Mouse (Mus musculus): ENCODE measurements around the gene Pklr. TPM values are rescaled to one million over a fixed set of nuclear protein-coding genes. Genes with fewer than 3 reads are reported as not detected.

Gene Pklr
- polyA plus RNA-seq, 1 experiment from 2014 or later, result 0.30 TPM

- Histone ChIP-seq H3K4me3 (peak within 1 kb of the TSS; percentile 71), H3K27ac (peak within 1 kb of the TSS; percentile 84), H3K4me1 (replicated peaks) (peaks cover 21% of the 10 kb centered on the region), H3K9ac (peak within 1 kb of the TSS; percentile 82), H3K4me2 (peak within 1 kb of the TSS; percentile 81), H3K9me3 (no peaks in the 10 kb centered on the region), H3K27me3 (no peaks in the 10 kb centered on the region), H3K36me3 (peaks cover 76% of the 10 kb centered on the region)
- WGBS, result under 1% methylated on average over 43 of the region's 43 CpGs
- ATAC-seq (ENCODE audit: low FRiP score), result peak; percentile 96
These were observed 41.5 kb downstream of the Pklr start, which contains the start of gene Scamp3 for GRCm38 (mm10) chr3:89177242-89178106. Gene Scamp3 (plus strand): TSS chr3:89177473.

GRCm38 (mm10) chr3:89178107-89178385 lies 42.1 kb downstream of the Pklr start:
- no peaks in the 10 kb centered on the region for H3K27me3 ChIP-seq
- no peaks in the 10 kb centered on the region for H3K9me3 ChIP-seq
- peak overlapping the region; percentile 71 for H3K4me3 ChIP-seq
- 10% methylated on average over 6 of the region's 6 CpGs for WGBS
- H3K9ac ChIP-seq, result peak overlapping the region; percentile 82
- H3K4me1 ChIP-seq (replicated peaks), result peaks cover 25% of the 10 kb centered on the region
- H3K4me2 ChIP-seq, result peak overlapping the region; percentile 81
- ATAC-seq (ENCODE audit: low FRiP score), result no peak
- peaks cover 71% of the 10 kb centered on the region for H3K36me3 ChIP-seq
- peak overlapping the region; percentile 84 for H3K27ac ChIP-seq

- peaks cover 61% of the 10 kb centered on the region for H3K36me3 ChIP-seq
- no peaks in the 10 kb centered on the region for H3K27me3 ChIP-seq
- peak overlapping the region; percentile 81; the same call in 1 of the 2 replicates for H3K4me2 ChIP-seq
- peaks cover 34% of the 10 kb centered on the region for H3K4me1 ChIP-seq (replicated peaks)
- peak overlapping the region; percentile 71; the same call in 1 of the 2 replicates for H3K4me3 ChIP-seq
- no peaks in the 10 kb centered on the region for H3K9me3 ChIP-seq
- no peak overlapping the region for H3K9ac ChIP-seq
- ATAC-seq (ENCODE audit: low FRiP score), result no peak
- H3K27ac ChIP-seq, result no peak overlapping the region
- WGBS, result 92% methylated on average over 11 of the region's 11 CpGs
These were observed 43.1 kb downstream of the Pklr start for GRCm38 (mm10) chr3:89179056-89179455.

- Histone ChIP-seq H3K27me3 (no peaks in the 10 kb centered on the region), H3K4me3 (no peak overlapping the region), H3K9ac (peak overlapping the region; percentile 9; the same call in 1 of the 2 replicates), H3K27ac (no peak overlapping the region), H3K36me3 (peaks cover 37% of the 10 kb centered on the region), H3K4me2 (no peak overlapping the region), H3K4me1 (replicated peaks) (peaks cover 56% of the 10 kb centered on the region), H3K9me3 (no peaks in the 10 kb centered on the region)
- 92% methylated on average over 27 of the region's 27 CpGs for WGBS
- no peak for ATAC-seq (ENCODE audit: low FRiP score)
These were observed 46.0 kb downstream of the Pklr start for GRCm38 (mm10) chr3:89181749-89182500.

GRCm38 (mm10) chr3:89182531-89183057 lies 46.7 kb downstream of the Pklr start:
- 0 out of 2 replicates have a peak, but pooled peaks cover 6% of the 10 kb centered on the region for H3K27me3 ChIP-seq
- peak; percentile 19; the same call in 1 of the 2 replicates for ATAC-seq (ENCODE audit: low FRiP score)
- peaks cover 58% of the 10 kb centered on the region for H3K4me1 ChIP-seq (replicated peaks)
- H3K4me2 ChIP-seq, result peak overlapping the region; percentile 95
- no peaks in the 10 kb centered on the region for H3K9me3 ChIP-seq
- H3K36me3 ChIP-seq, result peaks cover 42% of the 10 kb centered on the region
- peak overlapping the region; percentile 65 for H3K4me3 ChIP-seq
- peak overlapping the region; percentile 95 for H3K27ac ChIP-seq
- 53% methylated on average over 7 of the region's 7 CpGs for whole genome bisulfite sequencing
- peak overlapping the region; percentile 90 for H3K9ac ChIP-seq

GRCm38 (mm10) chr3:89183058-89183958 lies 47.4 kb downstream of the Pklr start, which contains the start of gene Fam189b:
Gene Fam189b (plus strand): TSS chr3:89183143.
- peak within 1 kb of the TSS; percentile 95 for H3K27ac ChIP-seq
- WGBS, result 4% methylated on average over 39 of the region's 39 CpGs
- H3K4me2 ChIP-seq, result peak within 1 kb of the TSS; percentile 95
- H3K4me1 ChIP-seq (replicated peaks), result peaks cover 54% of the 10 kb centered on the region
- peak; percentile 93 for ATAC-seq (ENCODE audit: low FRiP score)
- peak within 1 kb of the TSS; percentile 65 for H3K4me3 ChIP-seq
- peak within 1 kb of the TSS; percentile 90 for H3K9ac ChIP-seq
- 0 out of 2 replicates have a peak, but pooled peaks cover 7% of the 10 kb centered on the region for H3K27me3 ChIP-seq
- H3K9me3 ChIP-seq, result no peaks in the 10 kb centered on the region
- H3K36me3 ChIP-seq, result peaks cover 49% of the 10 kb centered on the region

GRCm38 (mm10) chr3:89183959-89184315 lies 48.0 kb downstream of the Pklr start:
- ATAC-seq (ENCODE audit: low FRiP score), result 0 out of 2 replicates have a peak, but pooled peaks have one; percentile 3
- WGBS, result 77% methylated on average over 6 of the region's 6 CpGs
- Histone ChIP-seq H3K4me1 (replicated peaks) (peaks cover 47% of the 10 kb centered on the region), H3K4me3 (peak overlapping the region; percentile 65), H3K36me3 (peaks cover 53% of the 10 kb centered on the region), H3K27ac (peak overlapping the region; percentile 95), H3K9me3 (no peaks in the 10 kb centered on the region), H3K9ac (peak overlapping the region; percentile 90), H3K4me2 (peak overlapping the region; percentile 95), H3K27me3 (0 out of 2 replicates have a peak, but pooled peaks cover 8% of the 10 kb centered on the region)

- WGBS, result 32% methylated on average over 23 of the region's 23 CpGs
- Histone ChIP-seq H3K4me3 (no peak overlapping the region), H3K4me1 (replicated peaks) (peaks cover 40% of the 10 kb centered on the region), H3K27me3 (0 out of 2 replicates have a peak, but pooled peaks cover 8% of the 10 kb centered on the region), H3K27ac (no peak overlapping the region), H3K4me2 (no peak overlapping the region), H3K9me3 (no peaks in the 10 kb centered on the region), H3K36me3 (peaks cover 22% of the 10 kb centered on the region), H3K9ac (peak overlapping the region; percentile 39)
- ATAC-seq (ENCODE audit: low FRiP score), result no peak
These were observed 51.3 kb downstream of the Pklr start for GRCm38 (mm10) chr3:89187197-89187596.

- H3K9me3 ChIP-seq, result no peaks in the 10 kb centered on the region
- 65% methylated on average over 18 of the region's 18 CpGs for WGBS
- no peak overlapping the region for H3K4me3 ChIP-seq
- H3K27ac ChIP-seq, result no peak overlapping the region
- ATAC-seq (ENCODE audit: low FRiP score), result no peak
- H3K36me3 ChIP-seq, result peaks cover 19% of the 10 kb centered on the region
- H3K27me3 ChIP-seq, result 0 out of 2 replicates have a peak, but pooled peaks cover 8% of the 10 kb centered on the region
- H3K4me1 ChIP-seq (replicated peaks), result peaks cover 34% of the 10 kb centered on the region
- no peak overlapping the region for H3K9ac ChIP-seq
- H3K4me2 ChIP-seq, result no peak overlapping the region
These were observed 51.9 kb downstream of the Pklr start for GRCm38 (mm10) chr3:89187690-89188477.

- H3K27me3 ChIP-seq, result 0 out of 2 replicates have a peak, but pooled peaks cover 8% of the 10 kb centered on the region
- H3K4me2 ChIP-seq, result no peak overlapping the region
- ATAC-seq (ENCODE audit: low FRiP score), result no peak
- H3K9ac ChIP-seq, result no peak overlapping the region
- H3K9me3 ChIP-seq, result no peaks in the 10 kb centered on the region
- H3K4me3 ChIP-seq, result no peak overlapping the region
- peaks cover 30% of the 10 kb centered on the region for H3K4me1 ChIP-seq (replicated peaks)
- H3K27ac ChIP-seq, result no peak overlapping the region
- WGBS, result 63% methylated on average over 12 of the region's 12 CpGs
- peaks cover 19% of the 10 kb centered on the region for H3K36me3 ChIP-seq
These were observed 52.5 kb downstream of the Pklr start for GRCm38 (mm10) chr3:89188478-89188875.

GRCm38 (mm10) chr3:89190436-89190835 lies 54.5 kb downstream of the Pklr start:
- WGBS, result 91% methylated on average over 8 of the region's 8 CpGs
- Histone ChIP-seq H3K4me2 (no peak overlapping the region), H3K9me3 (no peaks in the 10 kb centered on the region), H3K4me1 (replicated peaks) (peaks cover 12% of the 10 kb centered on the region), H3K4me3 (no peak overlapping the region), H3K27ac (no peak overlapping the region), H3K27me3 (0 out of 2 replicates have a peak, but pooled peaks cover 8% of the 10 kb centered on the region), H3K9ac (no peak overlapping the region), H3K36me3 (peaks cover 19% of the 10 kb centered on the region)
- ATAC-seq (ENCODE audit: low FRiP score), result no peak
